ENCODE assay signal across 7 mouse cellular contexts in genomic region chr8:20123545-20123944, GRCm38 (mm10).
DNase-seq lines count a peak whose midpoint lies in the region; ATAC-seq and TF ChIP-seq lines count a peak whose summit lies in the region.
"Not testable (repeated sequence)": the region's sequence is repeated elsewhere in the genome, so short reads cannot be mapped to it uniquely, and the experiment has no call there.

No protein-coding gene starts in this region.

- not testable (repeated sequence) for H3K9ac ChIP-seq in hindbrain, embryonic 15.5 days; kidney, embryonic 16.5 days (replicated peaks; ENCODE audit: low read length); limb, embryonic 13.5 days; midbrain, embryonic 14.5 days (replicated peaks; ENCODE audit: low read length)

- WGBS in hindbrain, embryonic 15.5 days: 90% methylated on average over 5 of the region's 5 CpGs
- WGBS in kidney, embryonic 16.5 days: 84% methylated on average over 5 of the region's 5 CpGs
- 91% methylated on average over 5 of the region's 5 CpGs for WGBS in limb, embryonic 13.5 days
- WGBS in midbrain, embryonic 14.5 days: 85% methylated on average over 5 of the region's 5 CpGs
- WGBS in thymus, adult 2 months: 89% methylated on average over 5 of the region's 5 CpGs

- not testable (repeated sequence) for H3K36me3 ChIP-seq in hindbrain, embryonic 15.5 days; kidney, embryonic 16.5 days (ENCODE audit: insufficient read depth, low read length); limb, embryonic 13.5 days; midbrain, embryonic 14.5 days (ENCODE audit: control insufficient read depth, insufficient read depth, low read length); thymus, adult 2 months (ENCODE audit: control insufficient read depth, insufficient read depth, low read length)

- H3K27ac ChIP-seq in hindbrain, embryonic 15.5 days (replicated peaks); kidney, embryonic 16.5 days (ENCODE audit: low read length); limb, embryonic 13.5 days; midbrain, embryonic 14.5 days (replicated peaks; ENCODE audit: low read depth, low read length); thymus, adult 2 months (ENCODE audit: control insufficient read depth, insufficient read depth, low read length): not testable (repeated sequence)

- TF ChIP-seq CTCF in thymus, adult 2 months (IDR thresholded peaks at IDR 0.05; ENCODE audit: borderline replicate concordance, control insufficient read depth, extremely low read depth, insufficient read depth, low read length, poor library complexity): not testable (repeated sequence)

- peak; percentile 45 for DNase-seq in cerebellum, adult 9-11 months
- peak; percentile 52 to 62 for DNase-seq in heart, adult 9 months (ENCODE audit: low spot score in 2 of 2)
- DNase-seq in midbrain, embryonic 14.5 days: not testable (repeated sequence)
- DNase-seq in thymus, adult 2 months: peak; percentile 15

- H3K4me2 ChIP-seq in hindbrain, embryonic 15.5 days: peak overlapping the region; percentile 26; the same call in 1 of the 2 replicates
- H3K4me2 ChIP-seq in kidney, embryonic 16.5 days (replicated peaks; ENCODE audit: low read depth, low read length): 0 out of 2 replicates have a peak overlapping the region, but pooled peaks have one; percentile 36
- H3K4me2 ChIP-seq in limb, embryonic 13.5 days (replicated peaks): peak overlapping the region; percentile 47
- peak overlapping the region; percentile 35; the same call in 1 of the 2 replicates for H3K4me2 ChIP-seq in midbrain, embryonic 14.5 days (ENCODE audit: low read length)

- not testable (repeated sequence) for H3K9me3 ChIP-seq in hindbrain, embryonic 15.5 days; kidney, embryonic 16.5 days (ENCODE audit: low read length); limb, embryonic 13.5 days; midbrain, embryonic 14.5 days (ENCODE audit: control insufficient read depth, low read length)

- H3K27me3 ChIP-seq in hindbrain, embryonic 15.5 days; kidney, embryonic 16.5 days (ENCODE audit: insufficient read depth, low read length); limb, embryonic 13.5 days; midbrain, embryonic 14.5 days (ENCODE audit: control insufficient read depth, insufficient read depth, low read length); thymus, adult 2 months (ENCODE audit: control insufficient read depth, insufficient read depth, low read length): not testable (repeated sequence)

- not testable (repeated sequence) for H3K4me3 ChIP-seq in hindbrain, embryonic 15.5 days; kidney, embryonic 16.5 days (ENCODE audit: low read length); midbrain, embryonic 14.5 days (replicated peaks; ENCODE audit: low read depth, low read length); thymus, adult 2 months (ENCODE audit: control insufficient read depth, insufficient read depth, low read length)
- peak overlapping the region; percentile 20; the same call in 1 of the 2 replicates for H3K4me3 ChIP-seq in limb, embryonic 13.5 days

- TF ChIP-seq POLR2A in thymus, adult 2 months (IDR thresholded peaks at IDR 0.05; ENCODE audit: control insufficient read depth, extremely low read depth, insufficient read depth, low read length, poor library complexity): not testable (repeated sequence)

- ATAC-seq in hindbrain, embryonic 15.5 days (ENCODE audit: low FRiP score, low read depth); kidney, embryonic 16.5 days (ENCODE audit: low FRiP score, low TSS enrichment); limb, embryonic 13.5 days (ENCODE audit: low FRiP score, low read depth); midbrain, embryonic 14.5 days (ENCODE audit: low FRiP score, low TSS enrichment): not testable (repeated sequence)

- H3K4me1 ChIP-seq in hindbrain, embryonic 15.5 days (replicated peaks); kidney, embryonic 16.5 days (ENCODE audit: insufficient read depth, low read length); limb, embryonic 13.5 days; midbrain, embryonic 14.5 days (ENCODE audit: control insufficient read depth, insufficient read depth, low read length); thymus, adult 2 months (replicated peaks; ENCODE audit: control insufficient read depth, insufficient read depth, low read length): not testable (repeated sequence)
